Mouse (Mus musculus): Measurements from ENCODE around the gene Tars2. TPM values are rescaled to one million over a fixed set of nuclear protein-coding genes. Genes with fewer than 3 reads are reported as not detected.
A peak's percentile ranks its signal among the peaks of the same experiment; 100 is the strongest.
"Not testable (repeated sequence)": the region's sequence is repeated elsewhere in the genome, so short reads cannot be mapped to it uniquely, and the experiment has no call there.

Gene Tars2
- total RNA-seq (2021) = 10 to 100 TPM; 40.0 to 43.4 TPM

DNA sequence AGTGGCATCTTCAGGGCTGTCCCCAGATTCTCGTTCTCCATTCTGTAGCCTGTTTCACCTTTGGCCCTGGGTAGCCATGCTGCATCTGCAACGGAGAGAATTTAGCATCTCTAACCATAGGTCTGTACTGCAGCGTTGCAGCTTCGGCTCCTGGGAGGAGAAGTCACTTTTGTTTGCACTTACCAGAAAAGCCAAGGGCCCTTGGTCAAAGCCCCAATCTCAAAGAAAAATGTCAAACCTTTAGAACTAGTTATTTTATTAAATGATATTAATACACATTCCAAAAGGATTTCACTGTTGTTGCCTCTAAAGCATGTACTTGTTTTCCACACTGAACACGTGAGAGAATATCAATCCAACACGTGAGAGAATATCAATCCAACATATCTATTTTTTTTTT lies at the start of gene Tars2:
Tars2 (minus strand) TSS at position 101 of the 400 bp plus-strand sequence.
- no peak for DNase-seq
- intact Hi-C loops (cut with DNase I) = no loop called here

DNA sequence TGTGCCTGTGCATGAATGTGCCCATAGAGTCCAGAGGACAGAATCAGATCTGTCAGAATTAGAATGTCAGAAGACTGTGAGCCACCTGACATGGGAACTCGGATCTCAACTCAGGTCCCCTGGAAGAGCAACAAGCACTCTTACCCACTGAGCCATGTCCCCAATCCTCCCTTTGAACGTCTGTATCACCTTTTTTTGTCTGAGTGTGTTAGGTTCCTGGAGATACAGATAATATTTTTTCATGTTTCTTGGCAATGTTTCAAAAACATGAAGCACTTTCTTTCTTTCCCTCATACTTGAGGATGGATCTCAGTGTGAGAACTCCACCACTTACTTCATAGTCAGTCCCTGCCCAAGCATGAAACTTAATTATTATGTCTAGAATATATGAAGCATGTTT lies 48.4 kb upstream of the Tars2 start:
- intact Hi-C loops (cut with DNase I) = no loop called here
- no peak for DNase-seq

DNA sequence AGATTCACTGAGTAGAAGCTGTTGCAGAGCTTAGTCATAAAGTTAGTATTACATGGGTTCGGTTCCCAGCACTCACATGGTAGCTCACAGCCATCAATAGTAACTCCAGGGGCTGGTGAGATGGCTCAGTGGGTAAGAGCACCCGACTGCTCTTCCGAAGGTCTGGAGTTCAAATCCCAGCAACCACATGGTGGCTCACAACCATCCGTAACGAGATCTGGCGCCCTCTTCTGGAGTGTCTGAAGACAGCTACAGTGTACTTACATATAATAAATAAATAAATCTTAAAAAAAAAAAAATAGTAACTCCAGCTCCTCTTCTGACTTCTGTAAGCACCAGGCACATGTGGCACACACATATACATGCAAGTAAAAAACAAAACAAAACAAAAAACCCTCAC lies 47.6 kb upstream of the Tars2 start:
- DNase-seq; intact Hi-C loops (cut with DNase I): not testable (repeated sequence)

DNA sequence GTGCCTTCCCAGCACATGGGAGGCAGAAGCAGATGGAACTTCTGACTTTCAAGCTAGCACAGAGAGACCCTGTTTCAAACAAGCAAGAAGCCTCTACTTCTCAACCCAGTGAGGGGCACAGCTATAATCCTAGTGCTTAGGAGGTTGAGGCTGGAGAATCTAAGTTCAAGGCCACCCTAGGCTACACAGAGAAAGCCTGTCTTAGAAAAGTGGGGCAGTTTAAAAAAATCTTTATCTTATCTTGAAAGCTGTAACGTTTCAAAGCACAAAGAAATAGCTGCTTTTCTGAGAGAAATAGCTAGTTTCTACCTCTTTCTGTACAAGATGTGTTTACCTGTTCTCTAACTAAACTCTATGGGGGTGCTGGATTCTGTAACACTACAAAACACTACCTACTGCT lies 46.7 kb upstream of the Tars2 start:
- no peak for DNase-seq
- intact Hi-C loops (cut with DNase I) = no loop called here

DNA sequence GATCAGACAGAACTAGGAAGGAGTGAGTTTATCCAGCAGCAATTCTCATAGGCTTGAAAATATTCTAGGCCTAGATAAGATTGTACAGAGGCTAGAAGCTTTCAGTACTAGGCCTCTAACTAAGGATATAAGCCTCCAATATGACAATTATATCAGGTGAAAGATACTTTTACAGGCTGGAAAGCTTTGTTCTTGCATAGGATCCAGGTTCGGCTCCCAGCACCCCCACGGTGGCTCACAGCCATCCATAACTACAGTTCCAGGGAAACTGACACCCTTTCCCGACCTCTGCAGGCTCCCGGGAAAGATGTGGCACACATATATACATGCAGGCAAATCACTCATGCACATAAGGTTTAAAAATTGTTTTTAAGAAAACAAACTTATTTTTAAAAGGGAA lies 43.8 kb upstream of the Tars2 start:
- no peak for DNase-seq
- intact Hi-C loops (cut with DNase I) = no loop called here

DNA sequence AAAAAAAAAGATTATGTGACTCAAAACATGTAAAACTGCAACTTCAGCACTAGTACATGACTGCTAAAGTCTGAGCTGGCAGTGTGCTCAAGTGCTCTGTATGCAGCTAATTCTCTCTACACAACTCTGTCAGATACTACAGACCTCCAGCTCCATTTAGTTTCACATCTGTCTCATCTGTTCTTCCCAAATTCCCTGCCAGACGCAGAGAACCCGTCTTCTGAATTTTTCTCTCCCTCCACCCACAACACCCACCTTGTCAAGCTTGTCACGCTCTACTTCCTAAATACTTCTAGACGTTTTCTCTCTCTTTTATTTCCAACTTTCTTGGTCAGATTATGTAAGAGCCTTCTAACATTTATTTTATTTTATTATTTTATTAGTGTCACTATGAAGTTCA lies 38.8 kb upstream of the Tars2 start:
- intact Hi-C loops (cut with DNase I) = no loop called here

DNA sequence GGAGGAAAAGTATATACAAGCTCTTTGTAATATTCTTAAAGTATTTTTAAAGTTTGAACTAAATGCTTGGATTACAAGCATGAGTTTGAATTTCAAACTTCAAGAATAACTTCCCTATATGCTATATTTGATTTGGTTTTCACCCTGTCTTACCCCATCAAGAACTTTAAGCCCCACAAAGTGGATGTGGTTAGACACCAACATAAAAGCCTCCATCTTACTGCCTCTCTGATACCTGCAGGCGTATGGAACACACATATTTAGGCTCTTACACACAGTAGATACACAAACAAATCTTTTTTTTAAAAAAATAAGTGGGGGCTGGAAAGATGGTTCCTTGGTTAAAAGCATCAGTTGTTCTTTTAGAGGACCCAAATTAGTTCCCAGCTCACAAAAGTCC lies 34.3 kb upstream of the Tars2 start:
- intact Hi-C loops (cut with DNase I) = no loop called here
- DNase-seq = no peak

More for the DNA sequence above, 38.8 kb upstream of the Tars2 start:
- no peak for DNase-seq

DNA sequence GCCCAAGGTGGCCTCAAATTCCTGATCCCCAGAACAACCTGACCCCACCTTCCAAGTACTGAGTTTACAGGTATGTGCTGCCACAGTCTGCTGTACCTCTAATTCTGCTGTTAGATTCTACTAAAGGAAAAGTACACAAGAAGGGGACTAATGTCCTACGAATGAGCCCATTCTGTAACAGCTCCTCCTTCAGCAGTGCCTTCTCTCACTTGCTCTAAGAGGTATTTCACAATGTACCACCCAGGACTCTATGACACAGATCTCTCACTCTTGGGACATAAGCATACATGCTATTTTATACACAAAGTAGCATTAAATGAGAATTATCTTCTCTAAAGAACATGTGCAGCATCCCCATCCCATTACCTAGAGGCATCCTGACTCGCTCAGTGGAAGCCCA lies 33.7 kb upstream of the Tars2 start:
- intact Hi-C loops (cut with DNase I) = no loop called here

DNA sequence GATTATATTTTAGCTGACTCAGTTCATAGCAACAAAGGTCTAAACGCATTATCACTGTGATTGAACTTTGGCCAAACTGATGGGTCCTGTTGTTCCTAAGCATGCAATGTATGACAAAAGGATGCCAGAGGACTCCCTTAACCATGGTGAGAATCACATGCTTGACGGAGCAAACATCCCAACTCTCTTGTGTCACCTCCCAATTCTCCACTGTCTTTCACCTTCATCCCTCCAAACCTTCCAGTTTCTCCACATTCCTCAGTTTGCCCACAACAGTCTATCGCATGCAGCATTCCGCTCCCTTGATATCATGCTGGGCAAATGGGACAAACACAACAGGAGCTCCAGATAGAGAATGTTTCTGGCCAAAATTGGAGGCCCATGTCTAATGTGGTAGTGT lies 25.5 kb upstream of the Tars2 start:
- intact Hi-C loops (cut with DNase I) = no loop called here
- DNase-seq = no peak

More for the DNA sequence above, 33.7 kb upstream of the Tars2 start:
- no peak for DNase-seq

DNA sequence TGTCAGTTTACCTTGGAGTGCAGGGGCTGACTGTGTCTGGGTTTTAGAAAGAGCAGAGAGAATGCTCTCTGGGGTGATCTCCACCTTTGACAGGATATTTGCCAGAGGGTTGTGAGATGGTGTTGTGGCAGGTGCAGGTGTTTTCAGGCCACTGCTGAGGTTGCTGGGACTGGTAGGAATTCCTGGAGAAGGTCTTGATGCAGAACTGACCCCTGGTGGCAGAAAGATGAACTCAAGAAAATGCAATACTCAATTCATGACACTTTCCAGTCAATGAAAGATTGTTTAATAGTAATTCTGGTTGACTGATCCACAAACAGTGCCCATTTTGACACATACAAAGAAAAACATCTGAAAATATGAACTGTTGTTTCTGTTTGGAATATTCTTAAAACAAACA lies 12.0 kb upstream of the Tars2 start:
- intact Hi-C loops (cut with DNase I) = loop anchor here (5.0 to 10.0 kb wide), 3 partner anchors 55 to 427 kb away; no protein-coding TSS in a partner anchor
- peak; percentile 7 for DNase-seq

DNA sequence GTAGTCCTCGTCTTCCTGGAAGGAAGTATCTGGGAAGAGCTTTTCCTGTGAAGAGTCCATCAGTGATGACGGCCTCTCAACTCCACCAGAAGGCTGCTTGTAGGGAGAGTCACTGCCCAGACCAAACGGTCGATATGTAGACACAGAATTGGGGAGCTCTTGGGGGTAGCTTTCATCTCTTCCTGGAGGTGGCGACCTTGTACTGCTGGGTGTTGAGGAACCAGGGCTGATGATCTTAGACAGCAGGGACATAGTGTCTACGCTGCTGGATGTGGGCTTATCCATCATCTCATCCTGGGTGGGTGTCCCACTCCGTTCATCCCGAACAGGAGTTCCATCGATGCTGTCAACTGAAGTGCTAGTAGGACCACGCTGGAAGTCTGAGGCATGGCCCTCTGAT lies 5.5 kb upstream of the Tars2 start:
- intact Hi-C loops (cut with DNase I) = no loop called here
- no peak for DNase-seq

DNA sequence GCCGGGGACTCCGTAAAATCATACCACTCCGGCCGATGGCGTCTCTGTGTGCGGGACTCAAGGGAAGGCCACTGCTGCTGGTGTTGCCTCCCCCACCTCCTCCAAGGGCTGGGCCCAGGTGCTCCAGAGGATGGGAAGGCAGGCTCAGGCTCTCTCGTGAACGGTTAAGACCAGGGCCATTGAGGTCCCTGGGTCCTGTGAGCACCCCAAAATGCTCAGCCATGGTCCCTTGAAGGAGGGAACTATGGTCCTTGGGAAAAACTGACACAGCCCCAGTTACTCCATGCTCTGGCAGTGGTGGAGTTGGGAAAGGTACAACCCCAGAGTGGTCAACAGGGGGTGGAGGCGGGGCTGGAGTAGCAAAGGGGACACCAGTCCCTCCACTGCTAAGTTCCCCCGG lies 3.8 kb upstream of the Tars2 start:
- intact Hi-C loops (cut with DNase I) = no loop called here

DNA sequence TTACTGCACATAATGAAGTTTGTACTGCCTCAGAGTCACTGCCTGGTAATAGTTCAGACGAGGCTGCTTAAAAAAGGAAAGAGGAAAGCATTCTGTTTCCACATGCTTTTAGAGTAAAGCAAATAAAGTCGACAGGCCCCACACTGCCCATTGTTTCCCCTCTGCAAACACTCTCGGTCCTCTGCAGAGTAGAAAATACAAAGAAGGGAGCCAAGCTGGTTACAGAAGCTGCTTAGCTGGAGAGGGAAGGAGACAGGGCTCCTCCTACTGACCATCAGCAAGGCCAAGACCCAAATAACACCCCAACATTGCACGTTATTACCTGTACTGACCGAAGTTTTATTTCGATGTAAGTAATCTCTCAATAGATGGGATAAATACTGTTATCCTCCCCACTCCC lies 3.0 kb upstream of the Tars2 start:
- intact Hi-C loops (cut with DNase I) = no loop called here
- DNase-seq = no peak

More for the DNA sequence above, 3.8 kb upstream of the Tars2 start:
- no peak for DNase-seq

DNA sequence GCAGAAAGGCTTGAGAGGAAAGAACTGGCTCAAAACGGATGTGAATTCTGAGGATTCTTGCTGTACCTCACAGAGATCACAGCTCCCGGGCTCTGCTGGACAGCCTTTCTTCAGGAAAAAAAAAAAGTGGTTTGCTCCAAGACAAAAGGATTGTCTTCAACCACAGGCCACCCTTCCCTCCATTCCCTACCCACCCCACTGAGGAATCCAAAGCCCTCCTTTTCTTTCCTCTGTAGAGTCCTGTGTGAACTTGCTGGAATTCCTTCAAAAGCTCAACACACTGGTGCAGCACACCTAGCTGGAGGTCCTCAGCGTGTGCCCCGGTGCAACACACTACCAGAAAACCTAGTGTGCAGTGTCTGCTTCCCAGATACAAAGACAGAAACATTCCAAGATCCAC lies 1.8 kb upstream of the Tars2 start:
- DNase-seq = no peak
- intact Hi-C loops (cut with DNase I) = no loop called here

DNA sequence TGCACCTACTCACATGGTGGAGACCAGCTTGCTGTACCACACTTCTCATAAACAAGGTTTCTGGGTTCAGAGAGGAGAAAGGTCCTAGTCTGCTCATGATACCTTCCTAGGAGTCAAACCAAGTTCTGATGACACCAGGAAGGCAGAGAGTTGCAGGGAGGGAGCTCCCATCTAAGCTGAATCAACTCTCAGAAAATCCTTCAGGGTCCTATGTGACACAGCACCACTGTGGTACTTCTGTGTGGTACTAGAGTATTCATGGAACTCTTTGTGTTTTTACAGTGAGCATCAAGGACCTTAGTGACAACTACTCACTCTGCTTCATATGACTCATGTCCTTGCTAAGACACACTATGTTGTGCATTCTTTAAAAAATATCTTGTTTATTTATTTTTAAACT lies 650 bp upstream of the Tars2 start:
- intact Hi-C loops (cut with DNase I) = no loop called here

DNA sequence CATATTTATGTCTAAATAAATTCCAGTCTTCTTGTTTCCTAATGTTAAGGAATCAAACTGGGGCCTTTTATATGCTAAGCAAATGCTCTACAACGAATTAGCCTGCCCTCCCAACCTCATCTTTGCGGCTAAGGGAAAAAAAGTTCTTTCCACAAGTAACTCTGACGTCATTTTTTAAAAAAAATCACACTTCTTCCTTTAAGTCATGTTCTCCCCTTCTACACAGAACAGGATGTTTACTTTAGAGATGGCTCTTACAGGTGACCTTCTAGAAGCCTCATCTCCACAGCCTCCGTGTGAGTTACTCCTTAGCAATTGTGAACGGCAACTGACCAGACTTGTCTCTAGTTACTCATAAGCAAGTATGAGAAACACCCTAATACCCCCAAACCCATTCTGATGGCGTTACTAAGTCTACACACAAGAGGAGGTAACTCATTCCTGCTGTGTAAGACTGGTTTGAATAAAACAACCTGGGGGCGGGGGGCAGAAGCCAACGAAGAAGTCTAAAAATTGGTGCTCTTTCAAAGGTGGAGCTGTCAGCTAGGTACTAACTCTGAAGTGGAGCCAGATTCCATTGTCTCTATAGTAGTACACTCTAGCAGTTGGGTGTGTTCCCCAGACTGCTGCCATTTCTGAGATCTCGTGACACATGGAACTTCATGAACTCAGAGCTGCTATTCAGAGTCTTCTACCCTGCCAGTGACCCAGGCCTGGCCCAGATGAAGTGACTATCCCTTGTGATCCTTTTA lies 1.4 kb downstream of the Tars2 start:
- DNase-seq = no peak
- intact Hi-C loops (cut with DNase I) = no loop called here

More for the DNA sequence above, 650 bp upstream of the Tars2 start:
- no peak for DNase-seq

DNA sequence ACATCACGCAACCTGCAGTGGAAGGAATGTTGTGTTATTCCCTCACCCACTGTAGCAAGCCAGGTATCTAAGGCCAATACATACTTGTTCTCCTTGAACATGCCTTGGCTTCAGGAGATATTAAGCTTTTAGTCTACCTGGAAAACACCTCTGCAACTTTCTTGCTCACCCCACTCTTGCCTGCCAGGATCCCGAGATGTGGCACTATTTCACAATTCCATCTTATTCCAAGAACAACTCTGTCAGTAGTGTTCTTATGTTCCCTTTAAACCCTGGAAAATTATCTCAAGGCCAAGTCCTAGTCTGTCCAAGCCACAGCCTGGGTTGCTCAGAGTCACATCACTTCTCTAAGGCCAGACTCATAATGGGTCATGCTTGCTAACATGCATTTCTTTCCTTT lies 3.2 kb downstream of the Tars2 start:
- intact Hi-C loops (cut with DNase I) = no loop called here
- no peak for DNase-seq

DNA sequence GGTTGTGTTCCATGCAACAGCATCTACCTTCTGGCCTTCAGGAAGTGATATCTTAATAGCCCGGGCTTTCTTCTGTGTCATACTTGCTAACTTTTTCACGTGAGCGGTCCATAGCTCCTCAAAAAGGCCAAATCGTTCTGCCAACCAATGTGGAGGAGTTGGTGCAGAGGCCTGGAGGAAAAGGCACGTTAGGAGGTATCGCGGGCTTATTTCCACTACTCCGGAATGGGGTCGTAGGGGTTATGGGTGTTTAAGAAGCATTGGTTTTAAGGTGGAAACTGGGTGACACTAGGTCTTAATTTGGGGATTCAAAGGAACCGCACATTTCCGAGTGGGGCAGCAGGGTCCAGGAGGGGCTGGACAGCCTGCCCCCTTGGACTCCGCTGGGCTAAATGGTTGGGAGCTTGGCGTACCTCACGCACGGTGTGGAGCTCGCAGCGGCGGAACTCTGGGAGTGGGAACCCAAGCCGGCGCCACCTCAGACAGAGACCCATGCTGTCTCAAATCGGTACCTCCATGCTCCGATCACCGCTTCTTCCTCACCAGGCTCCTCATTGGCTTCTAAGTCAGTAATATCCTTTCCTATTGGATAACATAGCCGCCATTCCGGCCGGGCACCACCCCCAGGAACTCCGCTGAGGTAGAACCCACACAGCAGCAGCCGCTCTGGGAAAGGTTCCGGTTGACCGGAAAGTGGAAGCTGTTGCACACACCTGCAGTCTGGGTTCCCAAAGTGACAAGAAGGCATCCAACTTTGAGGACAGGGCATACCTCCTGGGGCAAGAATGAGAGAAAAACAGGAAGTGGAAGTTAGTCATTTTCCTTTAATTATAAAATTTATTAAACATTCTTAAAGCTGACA lies 5.4 kb downstream of the Tars2 start:
- intact Hi-C loops (cut with DNase I) = no loop called here
- DNase-seq = peak; percentile 94

DNA sequence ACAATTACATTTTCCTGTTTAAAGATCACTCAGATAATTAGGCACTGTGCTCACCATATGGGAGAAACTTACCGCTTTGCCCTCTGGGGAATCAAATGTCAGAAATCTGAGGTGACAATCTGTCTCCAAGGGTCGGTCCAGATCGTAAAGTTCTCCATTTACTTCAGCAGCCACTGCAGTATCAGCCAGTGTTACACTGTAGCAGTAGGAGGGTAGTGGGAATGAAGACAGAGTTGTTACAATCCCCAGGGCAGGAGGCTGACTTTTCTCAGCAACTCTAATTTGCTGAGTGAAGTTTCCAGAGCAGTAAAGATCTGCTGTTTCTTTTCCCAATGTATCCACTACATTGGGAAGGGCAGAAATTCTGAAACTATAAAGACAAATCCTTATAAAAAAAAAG lies 7.1 kb downstream of the Tars2 start:
- intact Hi-C loops (cut with DNase I) = no loop called here
- DNase-seq = no peak

DNA sequence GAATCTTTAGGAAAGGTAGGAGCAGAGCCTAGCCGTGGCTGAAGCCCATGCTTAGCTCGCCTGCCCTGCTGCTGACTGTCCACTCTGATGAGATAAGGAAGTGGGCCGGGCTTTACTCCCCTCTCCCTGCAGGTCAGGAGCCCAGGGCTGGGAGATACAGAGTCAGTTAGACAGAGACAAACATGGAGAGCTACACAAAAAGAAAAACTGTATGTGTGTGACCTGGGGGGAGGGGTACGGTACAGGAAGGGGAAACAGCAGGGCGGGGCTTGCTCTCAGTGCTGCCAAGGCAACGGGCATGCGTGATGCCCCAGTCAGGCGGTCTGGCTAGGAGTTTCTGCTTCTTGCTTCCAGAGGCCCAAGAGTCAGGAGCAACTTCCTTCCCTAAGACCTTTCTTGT lies 19.6 kb downstream of the Tars2 start:
- DNase-seq = no peak
- intact Hi-C loops (cut with DNase I) = no loop called here

DNA sequence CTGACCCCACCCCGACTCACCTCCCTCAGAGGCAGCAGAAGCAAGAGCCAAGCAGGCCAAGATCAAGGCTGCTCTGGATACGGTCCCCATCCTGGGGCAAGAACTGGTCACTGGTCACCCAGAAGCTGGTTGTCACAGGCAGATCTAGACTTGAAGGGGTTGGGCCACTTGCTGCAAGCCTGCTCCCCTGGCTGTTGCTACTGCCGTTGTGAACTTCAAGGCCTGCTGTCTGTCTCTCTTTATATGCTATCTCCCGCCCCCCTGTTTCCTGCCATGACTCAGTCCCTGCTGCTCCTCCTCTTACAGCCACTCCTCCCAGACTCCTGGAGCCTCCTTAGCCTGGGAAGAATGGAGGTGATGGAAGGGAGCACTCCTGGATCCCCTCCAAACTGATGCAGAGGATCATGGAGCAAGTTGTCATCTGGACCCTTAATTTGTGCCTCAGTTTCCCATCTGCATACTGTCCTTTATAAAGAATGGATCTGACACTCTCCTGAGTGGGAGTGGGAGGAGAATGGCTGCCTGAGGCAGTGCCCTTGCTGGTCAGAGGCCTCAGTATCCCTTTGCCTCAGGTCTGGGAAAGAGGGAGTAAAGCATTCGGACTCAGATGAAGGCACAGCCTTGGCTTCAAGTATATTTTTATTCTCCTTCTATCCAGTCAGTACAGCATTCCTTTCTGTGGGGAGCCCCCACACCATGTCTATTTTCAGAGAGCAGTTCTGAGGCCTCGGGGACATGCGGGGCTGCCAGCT lies 20.5 kb downstream of the Tars2 start, which contains the start of gene Ecm1:
Ecm1 (minus strand) TSS at position 217 of the 752 bp plus-strand sequence.
- intact Hi-C loops (cut with DNase I) = no loop called here
- DNase-seq = no peak
